Mouse (Mus musculus): Measurements from ENCODE around the gene Fgd4.

- TF ChIP-seq CTCF (IDR thresholded peaks at IDR 0.05; ENCODE audit: low read depth, low read length) = no peak
- TF ChIP-seq POLR2A (IDR thresholded peaks at IDR 0.05; ENCODE audit: extremely low read depth, insufficient read depth, low read length) = no peak
These were observed 150.3 kb downstream of the Fgd4 start for GRCm38 (mm10) chr16:16450021-16450420.

All from liver, adult 2 months (tissue).